Mouse (Mus musculus) limb, embryonic 12.5 days (tissue): Measurements from ENCODE around the gene Ubn1. TPM values are rescaled to one million over a fixed set of nuclear protein-coding genes. Genes with fewer than 3 reads are reported as not detected.

ENCODE experiments used
- ATAC-seq: fragments of 200-750 bp; cut with Nextera tagmentation; 2 replicates; pipeline ENCODE4 v1.8.0; 2017; ENCODE audit warnings: low read depth, moderate TSS enrichment; ENCODE audit not compliant: insufficient number of reproducible peaks, insufficient read depth, low FRiP score, low TSS enrichment
- H3K27ac ChIP-seq: fragments of 300-500 bp; sonication (generic); 2 replicates; pipeline ENCODE4 v1.5.1; 2016; ENCODE audit warnings: mild to moderate bottlenecking, moderate library complexity
- H3K27me3 ChIP-seq: fragments of 300-500 bp; sonication (generic); 2 replicates; pipeline ENCODE4 v1.6.1; 2016; ENCODE audit warnings: mild to moderate bottlenecking, moderate library complexity
- H3K36me3 ChIP-seq: fragments of 300-500 bp; sonication (generic); 2 replicates; pipeline ENCODE4 v1.6.1; 2016; ENCODE audit warnings: mild to moderate bottlenecking, moderate library complexity
- H3K4me1 ChIP-seq: fragments of 300-500 bp; sonication (generic); replicated peaks from 2 replicates; pipeline ENCODE4 v1.6.1; 2016
- H3K4me2 ChIP-seq: fragments of 300-500 bp; sonication (generic); 2 replicates; pipeline ENCODE4 v1.6.1; 2016; ENCODE audit warnings: mild to moderate bottlenecking, moderate library complexity
- H3K4me3 ChIP-seq: fragments of 300-500 bp; sonication (generic); replicated peaks from 2 replicates; pipeline ENCODE4 v1.5.1; 2016; ENCODE audit warnings: mild to moderate bottlenecking
- H3K9ac ChIP-seq: fragments of 300-500 bp; sonication (generic); replicated peaks from 2 replicates; pipeline ENCODE4 v1.6.1; 2016; ENCODE audit warnings: mild to moderate bottlenecking, moderate library complexity
- H3K9me3 ChIP-seq: fragments of 300-500 bp; sonication (generic); 2 replicates; pipeline ENCODE4 v1.6.1; 2016; ENCODE audit warnings: mild to moderate bottlenecking, moderate library complexity
- WGBS: fragments of 180-500 bp; shearing (Covaris S2); methylation state at CpG from one replicate; pipeline ENCODE4 v1.1.7; 2016; 5-methylcytosine and 5-hydroxymethylcytosine counted together
- polyA plus RNA-seq: library from polyadenylated mRNA; unstranded; fragments of >200 nt; fragmentation: Nextera tagmentation; extraction: Ambion mirVana; gene quantifications from 2 replicates; pipeline ENCODE4 v1.2.1, GENCODE M21; 2016

The Ubn1 gene
- polyA plus RNA-seq, 1 experiment from 2014 or later, result 27.0 TPM

DNA sequence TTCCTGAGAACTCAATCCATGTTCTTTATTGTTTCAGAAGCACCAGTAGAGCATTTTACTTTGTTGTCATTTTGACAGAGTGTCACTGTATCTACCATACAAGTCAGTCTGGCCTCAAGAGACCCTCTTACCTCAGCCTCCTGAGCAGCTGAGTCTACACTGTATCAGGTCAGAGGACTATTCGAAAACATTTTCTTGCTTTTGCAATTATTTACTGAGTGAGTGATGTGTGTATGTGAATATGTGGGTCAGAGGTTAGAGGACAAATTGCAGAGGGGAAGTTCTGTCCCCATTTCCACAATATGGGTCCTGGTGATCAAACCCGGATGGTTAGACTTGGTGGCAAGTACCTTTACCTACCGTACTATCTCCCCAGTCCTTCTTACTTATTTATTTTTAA lies 25.8 kb upstream of the Ubn1 start:
- Histone ChIP-seq H3K4me3 (no peak overlapping the region), H3K4me2 (no peak overlapping the region), H3K9me3 (no peaks in the 10 kb centered on the region), H3K27ac (no peak overlapping the region), H3K36me3 (peaks cover 98% of the 10 kb centered on the region), H3K9ac (no peak overlapping the region), H3K4me1 (no peaks in the 10 kb centered on the region), H3K27me3 (no peaks in the 10 kb centered on the region)
- 97% methylated on average over 3 of the region's 3 CpGs for WGBS
- ATAC-seq, result no peak

GRCm38 (mm10) chr16:5029847-5030246 lies 20.0 kb upstream of the Ubn1 start:
- no peak for ATAC-seq
- WGBS, result 65% methylated on average over 2 of the region's 2 CpGs
- no peaks in the 10 kb centered on the region for H3K4me1 ChIP-seq
- peaks cover 98% of the 10 kb centered on the region for H3K36me3 ChIP-seq
- no peak overlapping the region for H3K27ac ChIP-seq
- H3K4me2 ChIP-seq, result no peak overlapping the region
- no peaks in the 10 kb centered on the region for H3K27me3 ChIP-seq
- no peaks in the 10 kb centered on the region for H3K9me3 ChIP-seq
- no peak overlapping the region for H3K4me3 ChIP-seq
- H3K9ac ChIP-seq, result no peak overlapping the region

DNA sequence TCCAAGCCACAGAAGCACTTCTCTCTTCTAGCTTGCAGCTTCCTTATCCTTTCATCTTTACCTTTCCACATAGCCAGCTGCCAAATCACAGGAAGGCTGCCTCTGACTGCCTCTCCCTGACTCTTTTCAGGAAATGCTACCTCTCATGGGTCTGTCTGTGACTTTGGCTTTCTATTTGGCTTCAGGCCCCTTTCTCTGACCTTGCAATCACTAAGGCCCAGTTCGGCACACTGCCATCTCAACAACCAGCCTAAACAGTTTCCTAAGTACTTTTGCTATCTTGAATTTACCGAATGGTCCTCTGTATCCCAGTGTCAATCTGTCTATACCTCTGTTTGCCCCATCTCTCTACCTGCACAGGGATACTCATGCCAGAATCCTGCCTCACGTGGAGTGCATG lies 14.3 kb upstream of the Ubn1 start:
- no peak for ATAC-seq

GRCm38 (mm10) chr16:5036649-5037234 lies 13.1 kb upstream of the Ubn1 start:
- H3K27me3 ChIP-seq, result no peaks in the 10 kb centered on the region
- peaks cover 100% of the 10 kb centered on the region for H3K36me3 ChIP-seq
- no peak overlapping the region for H3K27ac ChIP-seq
- no peak overlapping the region for H3K4me2 ChIP-seq
- ATAC-seq, result no peak
- 89% methylated on average over 5 of the region's 5 CpGs for WGBS
- no peaks in the 10 kb centered on the region for H3K9me3 ChIP-seq
- H3K4me3 ChIP-seq, result no peak overlapping the region
- no peaks in the 10 kb centered on the region for H3K4me1 ChIP-seq
- H3K9ac ChIP-seq, result no peak overlapping the region

More for the DNA sequence above, 14.3 kb upstream of the Ubn1 start:
- H3K9ac ChIP-seq, result no peak overlapping the region
- H3K9me3 ChIP-seq, result no peaks in the 10 kb centered on the region
- no peaks in the 10 kb centered on the region for H3K4me1 ChIP-seq
- no peak overlapping the region for H3K27ac ChIP-seq
- no peaks in the 10 kb centered on the region for H3K27me3 ChIP-seq
- no peak overlapping the region for H3K4me3 ChIP-seq
- H3K36me3 ChIP-seq, result peaks cover 100% of the 10 kb centered on the region
- H3K4me2 ChIP-seq, result no peak overlapping the region
- 94% methylated on average over 3 of the region's 3 CpGs for WGBS

DNA sequence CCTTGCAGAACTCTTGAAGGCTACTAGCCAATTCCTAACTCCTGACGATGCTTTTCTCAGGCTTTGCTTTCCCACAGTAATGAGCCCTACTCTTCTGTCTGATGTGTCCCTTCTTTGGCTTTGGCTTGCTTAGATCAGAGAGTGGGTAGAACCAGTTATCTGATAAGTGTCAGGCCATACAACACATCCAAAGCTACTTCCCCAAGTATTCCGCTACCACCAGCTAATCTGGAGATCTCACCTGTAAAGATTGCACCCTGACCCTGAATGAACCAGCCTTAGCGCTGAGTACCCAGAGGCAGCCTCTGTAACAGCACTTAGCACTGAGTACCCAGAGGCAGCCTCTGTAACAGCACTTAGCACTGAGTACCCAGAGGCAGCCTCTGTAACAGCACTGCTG lies 4.5 kb upstream of the Ubn1 start:
- no peaks in the 10 kb centered on the region for H3K27me3 ChIP-seq
- H3K4me3 ChIP-seq, result no peak overlapping the region
- 97% methylated on average over 3 of the region's 3 CpGs for WGBS
- H3K4me1 ChIP-seq, result peaks cover 15% of the 10 kb centered on the region; the same call in 1 of the 2 replicates
- H3K27ac ChIP-seq, result no peak overlapping the region
- H3K9ac ChIP-seq, result no peak overlapping the region
- no peak for ATAC-seq
- H3K36me3 ChIP-seq, result peaks cover 74% of the 10 kb centered on the region
- H3K9me3 ChIP-seq, result no peaks in the 10 kb centered on the region
- H3K4me2 ChIP-seq, result no peak overlapping the region

- WGBS, result under 1% methylated on average over 38 of the region's 38 CpGs
- peaks cover 47% of the 10 kb centered on the region for H3K36me3 ChIP-seq
Observed at GRCm38 (mm10) chr16:5049182-5049773, 579 bp upstream of the Ubn1 start.

DNA sequence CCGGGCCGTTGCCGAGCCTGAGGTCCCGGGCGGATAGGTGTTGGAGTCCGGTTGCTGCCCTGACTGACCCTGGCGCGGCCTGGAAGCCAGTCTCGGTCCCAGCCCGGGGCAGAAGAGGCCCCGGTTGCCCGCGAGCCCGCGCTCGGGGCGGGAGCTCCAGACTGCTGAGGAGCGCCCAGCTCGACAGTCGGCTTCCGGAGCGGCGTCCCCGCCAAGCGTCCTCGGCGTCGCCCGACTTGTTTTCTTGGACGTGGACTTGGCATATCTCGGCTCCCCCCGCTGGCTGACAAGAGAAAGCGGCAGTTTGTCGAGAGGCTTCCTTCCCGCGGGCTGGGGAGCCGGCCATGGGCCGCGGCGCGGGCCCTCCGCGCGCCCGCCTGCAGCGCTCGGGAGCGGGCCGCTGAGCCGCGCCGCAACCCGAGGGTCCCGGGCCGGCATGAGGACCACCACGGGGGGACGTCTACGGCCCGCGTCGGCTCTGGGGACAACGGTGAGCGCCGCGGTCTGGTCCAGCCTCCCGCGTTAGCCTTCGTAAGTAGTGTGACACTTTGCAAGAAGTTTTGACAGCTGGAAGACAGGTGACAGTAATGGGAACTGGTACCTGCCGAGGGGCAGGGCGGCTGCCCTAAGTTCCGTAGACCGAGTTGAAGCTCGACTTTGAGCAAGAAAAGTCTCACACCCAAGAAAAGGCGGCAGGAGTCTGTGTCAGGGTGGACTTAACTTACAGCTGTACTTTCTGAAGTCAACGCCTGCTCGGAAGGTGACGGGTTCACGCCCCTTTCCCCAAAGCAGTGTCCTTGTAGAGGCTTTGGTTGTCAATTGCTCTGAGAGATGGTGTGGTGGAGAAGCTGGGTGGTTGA lies 624 bp downstream of the Ubn1 start:
- H3K9me3 ChIP-seq, result no peaks in the 10 kb centered on the region
- peak overlapping the region; percentile 88 for H3K9ac ChIP-seq
- peak overlapping the region; percentile 98 for H3K4me3 ChIP-seq
- no peaks in the 10 kb centered on the region for H3K27me3 ChIP-seq
- ATAC-seq, result peak; percentile 77
- H3K36me3 ChIP-seq, result peaks cover 42% of the 10 kb centered on the region
- WGBS, result under 1% methylated on average over 78 of the region's 78 CpGs
- H3K27ac ChIP-seq, result peak overlapping the region; percentile 95
- peak overlapping the region; percentile 82 for H3K4me2 ChIP-seq
- peaks cover 20% of the 10 kb centered on the region; the same call in 1 of the 2 replicates for H3K4me1 ChIP-seq

More at GRCm38 (mm10) chr16:5049182-5049773, 579 bp upstream of the Ubn1 start:
- Histone ChIP-seq H3K4me3 (peak overlapping the region; percentile 98), H3K9me3 (no peaks in the 10 kb centered on the region), H3K27me3 (no peaks in the 10 kb centered on the region), H3K9ac (peak overlapping the region; percentile 93), H3K4me2 (peak overlapping the region; percentile 87), H3K27ac (peak overlapping the region; percentile 91), H3K4me1 (peaks cover 20% of the 10 kb centered on the region; the same call in 1 of the 2 replicates)
- peak; percentile 69 for ATAC-seq

DNA sequence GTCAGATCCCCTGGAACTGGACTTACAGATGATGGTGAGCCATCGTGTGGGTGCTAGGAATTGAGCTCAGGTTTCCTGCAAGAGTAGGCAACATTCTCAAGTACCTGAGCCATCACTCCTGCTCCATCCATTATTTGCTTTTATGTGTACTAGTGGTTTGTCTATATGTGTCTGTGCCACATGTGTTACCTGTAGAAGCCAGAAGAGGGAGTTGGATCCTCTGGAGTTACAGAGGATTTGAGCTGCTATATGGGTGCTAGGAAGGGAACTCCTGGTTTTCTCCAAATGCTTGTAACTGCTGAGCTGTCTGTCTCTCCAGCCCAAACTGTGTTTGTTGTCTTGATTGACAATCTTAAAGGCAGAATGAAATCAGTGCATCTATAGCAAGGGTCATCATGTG lies 8.3 kb downstream of the Ubn1 start:
- Histone ChIP-seq H3K27me3 (no peaks in the 10 kb centered on the region), H3K27ac (no peak overlapping the region), H3K9ac (no peak overlapping the region), H3K4me1 (no peaks in the 10 kb centered on the region), H3K4me3 (no peak overlapping the region), H3K9me3 (no peaks in the 10 kb centered on the region), H3K4me2 (no peak overlapping the region), H3K36me3 (peaks cover 72% of the 10 kb centered on the region)
- no peak for ATAC-seq
- 88% methylated on average over 1 of the region's 1 CpGs for WGBS

- no peak for ATAC-seq
- H3K4me3 ChIP-seq, result no peak overlapping the region
- H3K27me3 ChIP-seq, result no peaks in the 10 kb centered on the region
- H3K9me3 ChIP-seq, result no peaks in the 10 kb centered on the region
- H3K27ac ChIP-seq, result no peak overlapping the region
- H3K4me2 ChIP-seq, result no peak overlapping the region
- peaks cover 75% of the 10 kb centered on the region for H3K36me3 ChIP-seq
- WGBS, result 95% methylated on average over 4 of the region's 4 CpGs
- H3K4me1 ChIP-seq, result no peaks in the 10 kb centered on the region
- no peak overlapping the region for H3K9ac ChIP-seq
Observed at GRCm38 (mm10) chr16:5063472-5063871, 13.6 kb downstream of the Ubn1 start.

DNA sequence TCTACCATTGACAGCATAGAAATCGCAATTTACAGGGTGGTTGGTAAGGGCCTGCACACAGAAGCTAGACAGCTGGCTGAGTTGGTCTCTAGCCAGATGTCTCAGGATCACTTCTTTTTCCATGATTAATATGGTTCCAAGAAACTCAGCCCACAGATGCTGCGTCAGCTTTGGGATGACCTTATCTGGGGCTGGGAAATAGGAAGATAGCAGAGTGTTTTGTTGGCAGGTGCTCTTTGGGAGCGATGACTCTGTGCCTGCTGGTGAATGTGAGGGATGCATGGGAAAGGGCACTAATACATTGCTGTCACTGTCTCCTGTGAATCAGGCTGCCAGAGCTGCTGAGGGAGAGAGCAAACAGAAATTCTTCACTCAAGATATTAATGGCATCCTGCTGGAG lies 20.5 kb downstream of the Ubn1 start:
- no peaks in the 10 kb centered on the region for H3K9me3 ChIP-seq
- no peaks in the 10 kb centered on the region for H3K27me3 ChIP-seq
- H3K9ac ChIP-seq, result no peak overlapping the region
- no peak for ATAC-seq
- 93% methylated on average over 3 of the region's 3 CpGs for WGBS
- H3K4me2 ChIP-seq, result no peak overlapping the region
- no peak overlapping the region for H3K4me3 ChIP-seq
- no peaks in the 10 kb centered on the region for H3K4me1 ChIP-seq
- peaks cover 90% of the 10 kb centered on the region for H3K36me3 ChIP-seq
- no peak overlapping the region for H3K27ac ChIP-seq

DNA sequence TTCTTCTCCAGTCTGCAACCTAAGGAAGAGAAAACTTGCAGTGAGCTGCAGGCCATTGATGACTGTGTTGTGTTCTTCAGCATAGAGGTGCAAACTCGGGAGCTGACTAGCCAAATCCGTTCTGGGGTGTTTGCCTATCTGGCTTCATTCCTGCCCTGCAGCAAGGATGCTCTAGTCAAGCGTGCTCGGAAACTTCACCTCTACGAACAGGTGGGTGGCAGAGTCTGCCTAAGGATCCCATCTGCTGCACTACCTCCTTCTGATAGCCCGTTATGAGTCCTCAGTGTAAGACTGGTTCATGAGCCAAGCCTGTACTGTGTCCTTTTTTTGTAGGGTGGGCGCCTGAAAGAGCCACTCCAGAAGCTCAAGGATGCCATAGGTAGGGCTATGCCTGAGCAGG lies 22.1 kb downstream of the Ubn1 start:
- no peaks in the 10 kb centered on the region for H3K9me3 ChIP-seq
- no peaks in the 10 kb centered on the region for H3K4me1 ChIP-seq
- no peak overlapping the region for H3K4me2 ChIP-seq
- no peak overlapping the region for H3K4me3 ChIP-seq
- H3K36me3 ChIP-seq, result peaks cover 96% of the 10 kb centered on the region
- 87% methylated on average over 7 of the region's 7 CpGs for WGBS
- ATAC-seq, result no peak
- no peaks in the 10 kb centered on the region for H3K27me3 ChIP-seq
- H3K27ac ChIP-seq, result no peak overlapping the region
- H3K9ac ChIP-seq, result no peak overlapping the region
